Mouse (Mus musculus) kidney, adult 2 months (tissue): ENCODE results near the gene 1700037H04Rik.

Experiments used
- CTCF ChIP-seq: fragments of 200-500 bp; conservative IDR thresholded peaks from 2 replicates; pipeline ENCODE4 v1.5.1; 2011; ENCODE audit warnings: low read depth, mild to moderate bottlenecking, control low read depth, low read length, moderate library complexity, mixed read lengths; ENCODE audit not compliant: insufficient read depth, insufficient read length
- POLR2A ChIP-seq: fragments of 200-500 bp; IDR thresholded peaks from one replicate; pipeline ENCODE4 v1.6.1; 2011; ENCODE audit warnings: low read depth, low read length, control low read depth

DNA sequence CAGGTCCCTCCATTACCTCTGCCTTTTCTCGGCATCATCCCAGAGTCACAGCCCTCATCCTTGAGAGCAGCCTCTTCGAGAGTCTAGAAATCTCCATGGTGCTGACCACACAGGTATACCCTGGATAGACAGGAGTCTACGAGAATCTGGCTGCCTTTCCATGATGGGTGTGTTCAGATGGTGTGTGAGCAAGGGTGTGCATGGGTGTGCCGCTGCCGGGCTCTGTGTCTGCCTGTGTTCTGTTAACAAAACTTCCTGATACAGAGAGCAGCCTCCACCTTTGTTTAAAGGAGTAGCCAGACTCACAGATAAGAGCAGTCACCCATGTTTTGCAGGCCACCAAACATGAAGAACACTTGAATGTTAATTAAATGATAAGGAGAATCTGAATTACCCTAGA is 30.0 kb downstream of the 1700037H04Rik start:
- TF ChIP-seq CTCF (no peak), POLR2A (no peak)
